Mouse (Mus musculus): ENCODE measurements around the gene Twf1. TPM values are rescaled to one million over a fixed set of nuclear protein-coding genes. Genes with fewer than 3 reads are reported as not detected.

The Twf1 gene
- total RNA-seq (2021) = 10 to 100 TPM; 35.4 to 45.2 TPM

GRCm38 (mm10) chr15:94589219-94590075, at the start of gene Twf1:
TSS of gene Twf1 (minus strand) at chr15:94589889.
- intact Hi-C loops (cut with DNase I) = no loop called here
- peak; percentile 99 for DNase-seq

GRCm38 (mm10) chr15:94639126-94639525, 49.4 kb upstream of the Twf1 start:
- intact Hi-C loops (cut with DNase I) = no loop called here
- DNase-seq = no peak

GRCm38 (mm10) chr15:94638207-94638606, 48.5 kb upstream of the Twf1 start:
- DNase-seq = no peak
- intact Hi-C loops (cut with DNase I) = no loop called here

GRCm38 (mm10) chr15:94634524-94634923, 44.8 kb upstream of the Twf1 start:
- intact Hi-C loops (cut with DNase I) = no loop called here
- DNase-seq = no peak

- DNase-seq = no peak
- intact Hi-C loops (cut with DNase I) = no loop called here
These were observed 40.9 kb upstream of the Twf1 start for GRCm38 (mm10) chr15:94630553-94630952.

- intact Hi-C loops (cut with DNase I) = no loop called here
- peak; percentile 55 to 67 for DNase-seq
These were observed 39.3 kb upstream of the Twf1 start, which contains the start of gene Tmem117 for GRCm38 (mm10) chr15:94628830-94629601. TSS of gene Tmem117 (plus strand) at chr15:94629232.

GRCm38 (mm10) chr15:94628463-94628829, 38.8 kb upstream of the Twf1 start:
- intact Hi-C loops (cut with DNase I) = no loop called here
- DNase-seq = no peak

- intact Hi-C loops (cut with DNase I) = no loop called here
- no peak for DNase-seq
These were observed 31.2 kb upstream of the Twf1 start for GRCm38 (mm10) chr15:94620909-94621308.

GRCm38 (mm10) chr15:94616036-94616435, 26.3 kb upstream of the Twf1 start:
- DNase-seq = no peak
- intact Hi-C loops (cut with DNase I) = no loop called here

GRCm38 (mm10) chr15:94607768-94608167, 18.1 kb upstream of the Twf1 start:
- intact Hi-C loops (cut with DNase I) = no loop called here
- DNase-seq = no peak

GRCm38 (mm10) chr15:94602441-94602840, 12.8 kb upstream of the Twf1 start:
- intact Hi-C loops (cut with DNase I) = no loop called here
- no peak for DNase-seq

GRCm38 (mm10) chr15:94601339-94601738, 11.7 kb upstream of the Twf1 start:
- DNase-seq = peak; percentile 53 to 68
- intact Hi-C loops (cut with DNase I) = loop anchor here (1.0 kb wide), 1 partner anchor 44 kb away; no protein-coding TSS in a partner anchor

GRCm38 (mm10) chr15:94600145-94600707, 10.5 kb upstream of the Twf1 start:
- DNase-seq = no peak
- intact Hi-C loops (cut with DNase I) = no loop called here

- intact Hi-C loops (cut with DNase I) = no loop called here
- no peak for DNase-seq
These were observed 3.9 kb upstream of the Twf1 start for GRCm38 (mm10) chr15:94593586-94593985.

GRCm38 (mm10) chr15:94591356-94591755, 1.7 kb upstream of the Twf1 start:
- intact Hi-C loops (cut with DNase I) = no loop called here
- no peak for DNase-seq

GRCm38 (mm10) chr15:94590083-94590482, 394 bp upstream of the Twf1 start:
- intact Hi-C loops (cut with DNase I) = no loop called here
- DNase-seq = no peak

- DNase-seq = no peak
These were observed 1.6 kb downstream of the Twf1 start for GRCm38 (mm10) chr15:94587826-94588715.

GRCm38 (mm10) chr15:94584738-94585137, 5.0 kb downstream of the Twf1 start:
- DNase-seq = no peak
- intact Hi-C loops (cut with DNase I) = no loop called here

More at GRCm38 (mm10) chr15:94587826-94588715, 1.6 kb downstream of the Twf1 start:
- intact Hi-C loops (cut with DNase I) = no loop called here

- DNase-seq = no peak
- intact Hi-C loops (cut with DNase I) = no loop called here
These were observed 6.5 kb downstream of the Twf1 start for GRCm38 (mm10) chr15:94583153-94583552.

GRCm38 (mm10) chr15:94582000-94582593, 7.6 kb downstream of the Twf1 start:
- intact Hi-C loops (cut with DNase I) = no loop called here

More at GRCm38 (mm10) chr15:94582000-94582593, 7.6 kb downstream of the Twf1 start:
- DNase-seq = no peak
